Mouse (Mus musculus) left cerebral cortex, postnatal 10 days (tissue): ENCODE data around the gene Prph. TPM values are rescaled to one million over a fixed set of nuclear protein-coding genes. Genes with fewer than 3 reads are reported as not detected.
A peak's percentile ranks its signal among the peaks of the same experiment; 100 is the strongest.
"Not testable (repeated sequence)": the region's sequence is repeated elsewhere in the genome, so short reads cannot be mapped to it uniquely, and the experiment has no call there.

Experiments
- DNase-seq, 2 experiments: peaks; one replicate each; pipeline ENCODE4 v3.0.0; 2021 to 2022; ENCODE audit warnings: low spot score in 2 of 2, mixed read lengths in 1 of 2; ENCODE audit errors: extremely low spot score in 1 of 2
- intact Hi-C: fragments of 180-260 bp; cut with DNase I; formaldehyde crosslinking; loops from one replicate; pipeline ENCODE4 v1.15.1; 2025
- total RNA-seq, 2 experiments: library from RNA; stranded (reverse); gene quantifications; 2 replicates each; pipeline ENCODE4 v1.2.3; 2021

Prph gene
- total RNA-seq, 2 experiments from 2014 or later = 5.5 to 5.9 TPM

GRCm38 (mm10) chr15:99031388-99031675 is 23.6 kb upstream of the Prph start:
- DNase-seq = no peak
- intact Hi-C loops = no loop called here

GRCm38 (mm10) chr15:99032041-99032725 is 22.8 kb upstream of the Prph start:
- intact Hi-C loops = no loop called here
- DNase-seq = no peak

DNA sequence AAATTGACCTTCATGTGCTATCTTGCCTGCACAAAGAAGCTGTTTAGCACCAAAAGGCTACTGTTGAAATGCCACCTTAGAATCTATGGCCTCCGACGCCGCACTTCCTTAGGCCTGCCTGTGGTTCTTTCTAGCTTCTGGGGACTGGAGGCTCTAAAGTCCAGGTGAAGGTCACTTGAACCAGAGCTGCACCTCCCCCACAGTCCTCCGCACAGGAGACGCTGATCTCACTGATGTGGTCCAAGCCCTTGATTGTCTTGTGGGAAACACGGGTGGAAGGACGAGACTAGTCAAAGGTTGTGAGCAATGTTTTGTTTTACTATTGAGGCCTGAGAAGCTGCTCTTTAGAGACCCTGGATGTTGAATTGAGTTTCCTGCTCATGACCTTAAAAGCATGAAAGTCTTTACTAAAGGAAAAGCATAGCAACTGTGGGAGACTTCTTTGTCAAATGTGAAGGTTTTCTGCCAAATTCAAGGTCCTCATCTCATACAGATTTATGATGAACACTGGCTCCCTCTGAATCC is 22.2 kb upstream of the Prph start:
- intact Hi-C loops = no loop called here

DNA sequence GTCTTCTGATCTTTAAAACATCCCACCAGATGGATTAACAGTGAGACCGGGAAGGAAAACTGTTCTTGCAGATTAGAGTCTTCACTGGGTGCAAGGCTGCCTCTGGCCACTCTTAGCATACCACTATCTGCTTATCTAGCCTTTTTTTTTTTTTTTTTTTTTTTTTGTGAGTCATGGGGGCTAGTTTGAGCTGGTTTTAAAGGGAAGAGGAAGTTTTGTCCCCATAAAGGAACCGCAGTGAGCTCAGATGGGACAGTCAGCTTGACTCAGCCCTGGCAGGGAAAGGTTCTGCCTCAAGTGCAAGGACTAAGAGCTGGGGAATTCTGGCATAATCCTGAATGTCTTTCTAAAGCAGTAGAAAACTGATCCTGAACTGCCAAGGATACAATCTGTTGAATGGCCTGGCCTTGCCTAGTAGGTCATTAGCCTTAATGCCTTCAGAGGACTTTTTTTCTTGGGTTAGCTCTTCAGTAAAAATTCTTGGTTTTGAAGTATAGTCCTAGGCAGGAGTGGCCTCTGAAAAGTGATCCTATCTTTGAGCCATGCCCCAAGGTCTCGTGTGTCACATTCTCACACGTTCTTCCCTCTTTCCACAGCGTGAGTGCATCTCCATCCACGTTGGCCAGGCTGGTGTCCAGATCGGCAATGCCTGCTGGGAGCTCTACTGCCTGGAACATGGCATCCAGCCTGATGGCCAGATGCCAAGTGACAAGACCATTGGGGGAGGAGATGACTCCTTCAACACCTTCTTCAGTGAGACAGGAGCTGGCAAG is 21.3 kb upstream of the Prph start:
- intact Hi-C loops = no loop called here
- no peak for DNase-seq

More for the DNA sequence above, 22.2 kb upstream of the Prph start:
- DNase-seq = no peak

GRCm38 (mm10) chr15:99035431-99035830 is 19.5 kb upstream of the Prph start:
- DNase-seq = peak in 1 of 2 experiments; percentile 20
- intact Hi-C loops = no loop called here

GRCm38 (mm10) chr15:99036249-99036905 is 18.6 kb upstream of the Prph start:
- no peak for DNase-seq
- intact Hi-C loops = no loop called here

DNA sequence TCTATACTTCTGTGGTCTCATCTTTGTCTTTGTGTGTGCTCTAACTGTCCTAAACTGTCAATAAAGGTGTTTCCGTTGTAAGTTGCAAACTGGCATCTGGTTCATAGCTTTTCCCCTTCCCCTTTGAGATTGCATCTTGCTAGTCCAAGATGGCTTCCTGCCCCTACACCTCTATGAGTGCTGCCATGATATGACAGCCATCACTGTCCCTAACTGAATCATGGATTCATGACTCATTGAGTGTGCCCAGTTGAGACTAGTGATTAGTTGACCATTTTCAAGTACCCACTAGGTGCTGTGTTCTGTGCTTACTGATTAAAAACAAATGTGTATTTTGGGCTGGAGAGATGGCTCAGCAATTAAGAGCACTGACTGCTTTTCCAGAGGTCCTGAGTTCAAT is 16.9 kb upstream of the Prph start:
- DNase-seq = no peak
- intact Hi-C loops = no loop called here

GRCm38 (mm10) chr15:99038797-99039196 is 16.2 kb upstream of the Prph start:
- DNase-seq = no peak
- intact Hi-C loops = no loop called here

GRCm38 (mm10) chr15:99039306-99039705 is 15.7 kb upstream of the Prph start:
- intact Hi-C loops = no loop called here
- DNase-seq = no peak

DNA sequence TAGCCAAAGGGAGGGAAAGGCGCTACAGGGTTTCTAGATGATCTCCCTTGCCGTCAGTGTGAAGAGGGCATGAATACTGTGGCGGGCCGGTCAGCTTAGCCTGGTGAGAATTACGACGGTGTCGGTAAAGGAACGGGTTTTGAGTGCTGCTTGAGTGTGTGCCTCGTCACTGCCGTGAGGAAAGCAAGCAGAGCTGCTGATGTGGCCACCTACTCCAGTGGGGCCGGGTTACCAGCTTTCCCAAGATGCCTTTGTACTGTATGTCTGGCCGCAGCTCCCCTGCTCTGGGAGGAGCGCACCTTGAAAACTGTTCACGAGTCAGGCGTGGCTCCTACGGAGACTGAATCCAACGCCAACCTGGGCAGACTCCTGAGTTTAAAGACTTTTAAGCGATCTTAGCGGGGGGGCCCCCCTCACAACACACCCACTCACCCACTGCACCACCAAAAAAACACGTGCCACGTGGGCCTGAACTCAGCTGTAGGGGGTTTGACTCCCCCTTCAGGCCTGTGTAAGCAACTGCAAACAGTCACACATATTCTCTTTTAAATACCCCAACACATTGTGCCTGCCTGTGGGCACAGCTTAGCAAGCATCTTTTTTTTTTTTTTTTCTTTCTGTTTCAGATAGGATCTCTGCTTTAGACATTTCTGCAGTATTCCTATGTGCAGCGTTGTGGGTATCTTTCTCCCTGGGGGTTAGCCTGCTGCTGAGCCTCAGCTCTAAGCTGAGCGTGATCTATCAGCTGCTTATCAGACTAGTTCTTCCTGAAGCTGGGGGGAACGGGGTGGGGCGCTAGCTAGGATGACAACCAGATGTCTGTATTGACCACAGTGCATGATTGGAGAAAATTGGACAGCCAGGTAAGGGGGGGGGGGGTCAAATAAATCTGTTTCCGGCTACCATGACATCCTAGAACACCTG is 14.7 kb upstream of the Prph start:
- intact Hi-C loops = no loop called here
- DNase-seq = no peak

- intact Hi-C loops = no loop called here
Measured at GRCm38 (mm10) chr15:99040920-99041856, 13.8 kb upstream of the Prph start.

GRCm38 (mm10) chr15:99042334-99042733 is 12.6 kb upstream of the Prph start:
- DNase-seq = no peak
- intact Hi-C loops = no loop called here

More at GRCm38 (mm10) chr15:99040920-99041856, 13.8 kb upstream of the Prph start:
- no peak for DNase-seq

- DNase-seq = no peak
- intact Hi-C loops = no loop called here
Measured at GRCm38 (mm10) chr15:99044854-99045253, 10.1 kb upstream of the Prph start.

DNA sequence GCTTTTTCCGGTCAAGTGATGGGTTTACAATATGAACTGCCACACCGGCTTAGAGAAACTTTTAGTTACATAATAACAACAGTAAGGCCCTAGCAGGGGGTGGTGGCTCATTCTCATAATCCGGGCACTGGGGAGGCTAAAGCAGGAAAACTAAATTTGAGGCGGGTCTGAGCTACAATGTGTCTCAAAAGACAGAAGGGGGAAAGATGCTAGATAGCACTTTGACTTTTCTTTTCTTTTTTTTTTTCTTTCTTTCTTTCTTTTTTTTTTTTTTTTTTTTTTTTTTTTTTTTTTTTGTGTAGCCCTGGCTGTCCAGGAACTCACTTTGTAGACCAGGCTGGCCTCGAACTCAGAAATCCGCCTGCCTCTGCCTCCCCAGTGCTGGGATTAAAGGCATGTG is 9.2 kb upstream of the Prph start:
- DNase-seq, intact Hi-C loops: not testable (repeated sequence)

DNA sequence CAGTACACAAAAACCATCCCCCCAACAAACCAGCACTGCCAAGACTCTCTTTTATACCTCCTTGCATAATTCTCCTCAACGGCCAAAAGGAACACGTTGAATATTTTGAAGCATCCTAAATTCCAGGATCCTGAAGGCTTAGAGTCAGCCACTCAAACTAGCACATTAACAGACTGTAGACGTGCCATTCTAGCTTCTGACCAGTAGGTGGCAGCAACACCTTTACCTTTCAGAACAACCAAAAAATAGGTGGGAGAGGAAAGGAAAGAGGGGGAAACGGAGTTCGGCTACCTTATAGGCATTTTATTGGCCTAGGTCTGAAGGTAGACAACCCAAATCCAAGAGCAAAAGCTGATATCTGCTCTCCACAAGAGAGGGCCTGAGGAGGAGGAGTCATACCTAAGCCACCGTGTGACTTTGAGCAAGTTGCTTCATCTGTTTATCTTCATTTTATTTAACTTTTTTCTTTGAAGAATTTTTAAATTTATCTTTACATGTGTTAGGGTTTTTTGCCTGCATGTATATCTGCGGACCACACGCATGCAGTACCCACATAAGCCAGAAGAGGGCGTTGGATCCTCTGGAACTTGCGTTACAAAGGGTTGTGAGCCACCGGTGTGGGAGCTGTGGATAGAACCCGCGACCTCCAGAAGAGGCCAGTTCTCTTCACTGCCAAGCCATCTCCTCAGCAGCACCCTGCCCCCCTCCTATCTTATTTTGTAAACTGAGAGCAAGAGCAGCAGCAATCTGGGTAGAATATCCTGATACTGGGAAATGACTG is 5.3 kb upstream of the Prph start:
- intact Hi-C loops = no loop called here
- peak in 1 of 2 experiments; percentile 52 for DNase-seq

DNA sequence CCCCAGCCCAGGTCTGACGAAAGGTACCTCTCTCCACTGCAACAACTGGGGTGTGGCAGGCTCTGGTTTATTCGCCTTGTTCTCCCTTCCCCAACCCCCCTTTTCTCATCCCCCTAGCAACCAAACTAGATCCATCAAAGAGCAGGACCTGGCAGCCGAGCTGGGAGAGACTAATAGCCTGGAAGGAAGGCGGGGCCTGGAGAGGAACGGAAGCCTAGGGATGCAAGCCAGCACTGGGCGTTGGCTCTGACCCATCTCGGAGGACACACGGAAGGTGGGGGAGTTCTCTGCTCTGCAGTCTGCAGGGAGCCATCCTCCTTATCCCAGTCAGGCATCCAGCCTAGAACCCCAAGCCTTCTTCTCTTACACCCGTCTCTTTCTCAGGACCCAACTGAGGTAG is 1.6 kb upstream of the Prph start:
- DNase-seq = no peak
- intact Hi-C loops = no loop called here

DNA sequence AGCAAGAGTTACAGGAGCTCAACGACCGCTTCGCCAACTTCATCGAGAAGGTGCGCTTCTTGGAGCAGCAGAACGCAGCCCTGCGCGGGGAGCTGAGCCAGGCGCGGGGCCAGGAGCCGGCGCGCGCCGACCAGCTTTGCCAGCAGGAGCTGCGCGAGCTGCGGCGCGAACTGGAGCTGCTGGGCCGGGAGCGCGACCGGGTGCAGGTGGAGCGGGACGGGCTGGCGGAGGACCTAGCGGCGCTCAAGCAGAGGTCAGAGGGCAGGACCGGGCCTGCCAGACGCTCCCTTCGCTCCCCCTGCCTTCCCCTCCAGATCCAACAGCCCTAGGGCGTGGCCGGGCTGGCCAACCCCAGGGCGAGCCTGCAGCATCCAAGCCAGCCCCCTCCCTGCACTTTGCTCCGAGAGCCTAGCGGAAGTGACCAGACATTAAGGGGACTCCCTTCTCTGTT is 562 bp downstream of the Prph start:
- intact Hi-C loops = no loop called here
- DNase-seq = peak in 1 of 2 experiments; percentile 57
